Mouse (Mus musculus) neural tube, embryonic 12.5 days (tissue): ENCODE data around the gene Kcnn3. TPM values are rescaled to one million over a fixed set of nuclear protein-coding genes. Genes with fewer than 3 reads are reported as not detected.

Experiments
- ATAC-seq: fragments of 200-750 bp; cut with Nextera tagmentation; 2 replicates; pipeline ENCODE4 v1.8.0; 2017; ENCODE audit warnings: low read depth, mild to moderate bottlenecking, moderate TSS enrichment, moderate library complexity; ENCODE audit not compliant: low FRiP score
- H3K27ac ChIP-seq: fragments of 300-500 bp; sonication (generic); 2 replicates; pipeline ENCODE4 v1.5.1; 2016
- H3K27me3 ChIP-seq: fragments of 300-500 bp; sonication (generic); replicated peaks from 2 replicates; pipeline ENCODE4 v1.6.1; 2016; ENCODE audit warnings: mild to moderate bottlenecking
- H3K36me3 ChIP-seq: fragments of 300-500 bp; sonication (generic); 2 replicates; pipeline ENCODE4 v1.6.1; 2016; ENCODE audit warnings: mild to moderate bottlenecking
- H3K4me1 ChIP-seq: fragments of 300-500 bp; sonication (generic); 2 replicates; pipeline ENCODE4 v1.6.1; 2016
- H3K4me2 ChIP-seq: fragments of 300-500 bp; sonication (generic); replicated peaks from 2 replicates; pipeline ENCODE4 v1.6.1; 2016; ENCODE audit warnings: mild to moderate bottlenecking
- H3K4me3 ChIP-seq: fragments of 300-500 bp; sonication (generic); 2 replicates; pipeline ENCODE4 v1.5.1; 2016
- H3K9ac ChIP-seq: fragments of 300-500 bp; sonication (generic); 2 replicates; pipeline ENCODE4 v1.6.1; 2016; ENCODE audit warnings: mild to moderate bottlenecking
- H3K9me3 ChIP-seq: fragments of 300-500 bp; sonication (generic); 2 replicates; pipeline ENCODE4 v1.6.1; 2016; ENCODE audit warnings: mild to moderate bottlenecking
- WGBS: fragments of 180-500 bp; shearing (Covaris S2); methylation state at CpG from one replicate; pipeline ENCODE4 v1.1.7; 2016; 5-methylcytosine and 5-hydroxymethylcytosine counted together
- polyA plus RNA-seq: library from polyadenylated mRNA; unstranded; fragments of >200 nt; fragmentation: Nextera tagmentation; extraction: Ambion mirVana; gene quantifications from 2 replicates; pipeline ENCODE4 v1.2.1, GENCODE M21; 2016

Kcnn3 gene
- polyA plus RNA-seq, 1 experiment from 2014 or later: 3.4 TPM

DNA sequence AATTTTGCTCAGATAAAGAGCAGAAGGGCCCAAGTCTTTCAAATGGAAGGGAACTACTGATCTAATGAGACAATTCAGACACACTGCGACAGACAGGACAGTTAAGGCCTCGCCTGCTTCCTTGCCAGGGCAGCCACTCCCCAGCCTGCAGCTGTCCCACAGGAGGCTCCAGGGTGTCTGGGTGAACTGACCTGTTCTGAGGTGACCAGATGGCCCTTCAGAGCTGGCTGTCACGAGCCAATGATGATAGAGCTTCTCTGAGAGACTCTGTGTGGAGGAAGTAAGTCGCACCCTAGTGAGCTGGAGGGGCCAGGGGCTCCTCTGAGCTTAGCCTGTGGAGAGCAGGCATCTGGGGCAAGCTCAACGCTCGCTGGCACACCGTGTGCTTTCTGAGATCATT, 81.1 kb downstream of the Kcnn3 start:
- H3K4me2 ChIP-seq: no peak overlapping the region
- 41% methylated on average over 7 of the region's 7 CpGs for WGBS
- no peak overlapping the region for H3K27ac ChIP-seq
- no peaks in the 10 kb centered on the region; the same call in 1 of the 2 replicates for H3K27me3 ChIP-seq
- H3K4me1 ChIP-seq: peaks cover 13% of the 10 kb centered on the region; the same call in 1 of the 2 replicates
- no peak for ATAC-seq
- no peak overlapping the region for H3K9ac ChIP-seq
- no peaks in the 10 kb centered on the region for H3K36me3 ChIP-seq
- no peak overlapping the region for H3K4me3 ChIP-seq
- 0 out of 2 replicates have a peak, but pooled peaks cover 3% of the 10 kb centered on the region for H3K9me3 ChIP-seq

GRCm38 (mm10) chr3:89603300-89603699, 83.3 kb downstream of the Kcnn3 start:
- H3K9ac ChIP-seq: no peak overlapping the region
- H3K4me1 ChIP-seq: peaks cover 13% of the 10 kb centered on the region; the same call in 1 of the 2 replicates
- 0 out of 2 replicates have a peak, but pooled peaks cover 3% of the 10 kb centered on the region for H3K9me3 ChIP-seq
- H3K36me3 ChIP-seq: no peaks in the 10 kb centered on the region
- ATAC-seq: no peak
- H3K4me3 ChIP-seq: no peak overlapping the region
- H3K27me3 ChIP-seq: no peaks in the 10 kb centered on the region; the same call in 1 of the 2 replicates
- no peak overlapping the region for H3K4me2 ChIP-seq
- 92% methylated on average over 5 of the region's 5 CpGs for WGBS
- no peak overlapping the region for H3K27ac ChIP-seq

DNA sequence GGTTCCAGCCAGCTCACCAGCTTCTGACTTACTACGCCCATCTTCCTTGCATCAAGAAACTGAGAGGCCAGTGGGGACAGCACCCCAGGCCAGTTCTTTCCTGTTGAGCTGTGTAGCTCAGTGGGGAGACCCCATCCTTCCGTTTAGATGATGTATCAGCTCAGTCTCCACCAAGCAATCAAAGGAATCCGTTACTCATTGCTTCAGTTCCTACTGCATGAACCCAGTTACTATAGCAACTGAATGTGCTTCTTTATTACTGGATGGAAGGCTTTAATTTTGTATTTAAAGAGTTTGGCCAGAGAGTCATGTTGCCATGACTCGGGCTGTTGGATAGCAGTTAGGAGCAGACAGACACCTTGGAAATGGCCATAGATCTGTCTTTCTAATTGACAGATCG, 85.3 kb downstream of the Kcnn3 start:
- 50% methylated on average over 5 of the region's 5 CpGs for WGBS
- no peak overlapping the region for H3K4me3 ChIP-seq
- H3K4me2 ChIP-seq: no peak overlapping the region
- no peak overlapping the region for H3K27ac ChIP-seq
- H3K9ac ChIP-seq: no peak overlapping the region
- no peaks in the 10 kb centered on the region for H3K9me3 ChIP-seq
- no peak for ATAC-seq
- H3K27me3 ChIP-seq: no peaks in the 10 kb centered on the region; the same call in 1 of the 2 replicates
- peaks cover 13% of the 10 kb centered on the region; the same call in 1 of the 2 replicates for H3K4me1 ChIP-seq
- no peaks in the 10 kb centered on the region for H3K36me3 ChIP-seq

DNA sequence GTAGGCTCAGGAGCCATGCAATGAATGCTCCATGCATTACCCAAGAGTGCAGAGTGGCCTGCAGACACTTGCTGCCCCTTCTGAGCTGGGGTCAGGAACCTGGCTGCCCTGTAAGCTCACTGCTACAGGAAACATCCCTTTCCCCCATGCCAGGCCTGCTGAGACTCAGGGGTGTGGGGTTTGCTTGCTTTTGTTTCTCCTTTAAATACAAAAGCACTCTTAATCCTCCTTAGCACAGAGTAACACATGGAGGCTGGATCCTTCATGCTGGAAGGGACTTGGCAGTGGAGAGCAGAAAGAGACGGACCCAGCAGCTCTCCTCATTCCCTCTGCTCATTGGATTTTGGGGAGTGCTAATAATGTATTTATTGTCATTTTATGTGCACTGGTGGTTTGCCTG, 87.4 kb downstream of the Kcnn3 start:
- no peak overlapping the region for H3K4me2 ChIP-seq
- no peak for ATAC-seq
- H3K27ac ChIP-seq: no peak overlapping the region
- no peaks in the 10 kb centered on the region for H3K36me3 ChIP-seq
- 64% methylated on average over 1 of the region's 1 CpGs for WGBS
- peaks cover 9% of the 10 kb centered on the region; the same call in 1 of the 2 replicates for H3K4me1 ChIP-seq
- H3K27me3 ChIP-seq: no peaks in the 10 kb centered on the region; the same call in 1 of the 2 replicates
- no peaks in the 10 kb centered on the region for H3K9me3 ChIP-seq
- no peak overlapping the region for H3K4me3 ChIP-seq
- no peak overlapping the region for H3K9ac ChIP-seq

GRCm38 (mm10) chr3:89612048-89612447, 92.1 kb downstream of the Kcnn3 start:
- Histone ChIP-seq H3K36me3 (no peaks in the 10 kb centered on the region), H3K9ac (no peak overlapping the region), H3K4me2 (no peak overlapping the region), H3K9me3 (no peaks in the 10 kb centered on the region), H3K4me3 (no peak overlapping the region), H3K27ac (no peak overlapping the region), H3K4me1 (peaks cover 13% of the 10 kb centered on the region), H3K27me3 (no peaks in the 10 kb centered on the region)
- 79% methylated on average over 5 of the region's 5 CpGs for WGBS
- no peak for ATAC-seq

DNA sequence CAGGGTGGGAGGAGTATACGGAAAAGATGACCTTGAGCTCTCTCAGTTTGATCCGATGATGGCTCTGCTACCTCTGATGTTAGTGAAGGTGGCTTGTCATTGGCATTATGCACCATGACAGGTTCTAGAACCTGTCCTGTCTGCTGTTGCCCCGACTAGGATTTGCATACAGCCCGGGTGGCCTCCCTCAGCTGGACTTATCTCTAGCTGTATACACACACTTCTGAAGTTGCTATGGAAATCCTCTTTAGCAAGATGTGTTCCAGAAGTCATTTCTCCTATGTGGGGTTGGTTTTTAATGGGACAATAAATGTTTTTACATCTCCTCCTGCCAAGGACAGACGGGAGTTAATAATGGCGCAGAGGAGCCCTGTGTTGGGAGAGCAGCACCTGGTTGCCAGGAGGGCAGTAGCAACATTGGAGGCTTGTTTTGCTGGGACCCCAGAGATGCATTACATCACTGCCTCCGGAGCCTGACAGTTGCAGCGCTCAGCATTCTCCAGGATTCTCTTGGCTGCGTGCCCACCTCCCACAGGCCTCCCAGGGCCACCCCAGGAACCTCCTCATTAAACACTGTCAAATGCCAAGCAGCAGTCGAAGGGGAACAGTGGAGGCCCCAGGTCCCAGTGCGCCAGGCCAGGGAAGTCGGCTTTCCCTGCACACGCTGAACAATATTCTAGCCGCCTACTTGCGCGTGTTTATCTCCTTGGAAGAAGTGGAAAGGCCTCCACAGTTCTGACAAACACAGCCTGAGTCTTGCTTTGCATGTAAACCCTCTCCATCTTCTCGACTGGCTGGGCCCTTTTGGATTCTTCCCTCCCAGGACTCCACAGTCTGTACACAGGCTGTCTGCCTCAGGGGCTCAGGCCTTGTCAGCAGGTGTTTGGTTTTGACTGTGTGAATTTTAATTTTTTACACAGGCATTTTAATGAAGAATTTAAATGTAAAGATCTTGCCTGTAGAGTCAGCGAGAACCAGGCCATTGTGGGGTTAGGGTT, 93.9 kb downstream of the Kcnn3 start:
- Histone ChIP-seq H3K27ac (no peak overlapping the region), H3K9ac (no peak overlapping the region), H3K4me2 (peak overlapping the region; percentile 20; the same call in 1 of the 2 replicates), H3K4me3 (no peak overlapping the region), H3K27me3 (no peaks in the 10 kb centered on the region), H3K4me1 (peaks cover 13% of the 10 kb centered on the region), H3K9me3 (no peaks in the 10 kb centered on the region), H3K36me3 (no peaks in the 10 kb centered on the region)
- ATAC-seq: peak; percentile 88
- 45% methylated on average over 18 of the region's 18 CpGs for WGBS

GRCm38 (mm10) chr3:89616861-89617260, 96.9 kb downstream of the Kcnn3 start:
- H3K4me3 ChIP-seq: no peak overlapping the region
- H3K4me1 ChIP-seq: peaks cover 13% of the 10 kb centered on the region
- no peaks in the 10 kb centered on the region for H3K9me3 ChIP-seq
- H3K9ac ChIP-seq: no peak overlapping the region
- no peak for ATAC-seq
- 56% methylated on average over 6 of the region's 6 CpGs for WGBS
- no peaks in the 10 kb centered on the region for H3K36me3 ChIP-seq
- H3K27me3 ChIP-seq: no peaks in the 10 kb centered on the region
- H3K27ac ChIP-seq: no peak overlapping the region
- H3K4me2 ChIP-seq: no peak overlapping the region

- Histone ChIP-seq H3K27ac (no peak overlapping the region), H3K9me3 (no peaks in the 10 kb centered on the region), H3K36me3 (no peaks in the 10 kb centered on the region), H3K4me3 (no peak overlapping the region), H3K9ac (no peak overlapping the region), H3K4me1 (peaks cover 13% of the 10 kb centered on the region), H3K27me3 (no peaks in the 10 kb centered on the region), H3K4me2 (no peak overlapping the region)
- no peak for ATAC-seq
- 98% methylated on average over 2 of the region's 2 CpGs for whole genome bisulfite sequencing
Measured at GRCm38 (mm10) chr3:89617360-89617759, 97.4 kb downstream of the Kcnn3 start.

GRCm38 (mm10) chr3:89622825-89623224, 102.9 kb downstream of the Kcnn3 start:
- ATAC-seq: peak; percentile 68
- WGBS: 4% methylated on average over 6 of the region's 6 CpGs
- Histone ChIP-seq H3K4me2 (no peak overlapping the region), H3K27me3 (no peaks in the 10 kb centered on the region), H3K4me3 (no peak overlapping the region), H3K36me3 (no peaks in the 10 kb centered on the region), H3K4me1 (peaks cover 26% of the 10 kb centered on the region), H3K9me3 (no peaks in the 10 kb centered on the region), H3K9ac (no peak overlapping the region), H3K27ac (no peak overlapping the region)

- ATAC-seq: no peak
- H3K4me2 ChIP-seq: no peak overlapping the region
- no peaks in the 10 kb centered on the region for H3K36me3 ChIP-seq
- H3K27me3 ChIP-seq: no peaks in the 10 kb centered on the region
- H3K4me3 ChIP-seq: no peak overlapping the region
- WGBS: 34% methylated on average over 4 of the region's 4 CpGs
- H3K9me3 ChIP-seq: no peaks in the 10 kb centered on the region
- H3K9ac ChIP-seq: no peak overlapping the region
- no peak overlapping the region for H3K27ac ChIP-seq
- H3K4me1 ChIP-seq: peaks cover 26% of the 10 kb centered on the region
Measured at GRCm38 (mm10) chr3:89623531-89623930, 103.6 kb downstream of the Kcnn3 start.

DNA sequence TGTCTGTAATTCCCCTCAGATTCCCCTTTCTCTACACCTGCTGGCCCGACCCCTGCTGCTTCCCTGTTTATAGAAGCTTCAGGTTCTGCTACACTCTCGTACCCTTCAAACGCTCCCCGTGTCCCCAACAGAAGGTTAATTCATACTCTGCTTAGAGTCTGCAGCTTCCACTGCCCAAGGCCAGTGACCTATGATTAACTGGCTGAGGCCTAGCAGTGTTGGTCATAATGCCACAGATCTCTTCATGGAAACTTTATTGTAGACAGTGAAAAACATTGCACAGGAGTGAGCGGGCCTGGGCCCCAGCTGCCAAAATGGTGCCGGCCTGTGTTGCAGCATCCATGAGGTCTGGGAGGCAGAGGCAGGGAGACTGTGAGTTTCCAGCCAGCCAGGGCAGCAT, 104.0 kb downstream of the Kcnn3 start:
- Histone ChIP-seq H3K4me1 (peaks cover 26% of the 10 kb centered on the region), H3K4me2 (no peak overlapping the region)

GRCm38 (mm10) chr3:89624814-89625445, 105.0 kb downstream of the Kcnn3 start:
- H3K4me3 ChIP-seq: no peak overlapping the region
- no peak overlapping the region for H3K4me2 ChIP-seq
- H3K36me3 ChIP-seq: no peaks in the 10 kb centered on the region
- H3K4me1 ChIP-seq: peaks cover 31% of the 10 kb centered on the region
- H3K9ac ChIP-seq: no peak overlapping the region
- no peak overlapping the region for H3K27ac ChIP-seq
- 70% methylated on average over 5 of the region's 5 CpGs for WGBS
- no peaks in the 10 kb centered on the region for H3K27me3 ChIP-seq
- no peak for ATAC-seq
- no peaks in the 10 kb centered on the region for H3K9me3 ChIP-seq

More for the DNA sequence above, 104.0 kb downstream of the Kcnn3 start:
- WGBS: 58% methylated on average over 6 of the region's 6 CpGs
- Histone ChIP-seq H3K4me3 (no peak overlapping the region), H3K36me3 (no peaks in the 10 kb centered on the region), H3K27me3 (no peaks in the 10 kb centered on the region), H3K9me3 (no peaks in the 10 kb centered on the region), H3K9ac (no peak overlapping the region), H3K27ac (no peak overlapping the region)
- ATAC-seq: no peak
